Mouse (Mus musculus): ENCODE results near the gene Arid3a. TPM values are rescaled to one million over a fixed set of nuclear protein-coding genes. Genes with fewer than 3 reads are reported as not detected.
A peak's percentile ranks its signal among the peaks of the same experiment; 100 is the strongest.

The Arid3a gene
- total and polyA plus RNA-seq, 2 experiments from 2014 or later, result 3.3 to 9.5 TPM

- Histone ChIP-seq H3K4me1 (ENCODE audit: insufficient read depth, low read length) (0 out of 2 replicates have a peak, but pooled peaks cover 2% of the 10 kb centered on the region), H3K4me2 (ENCODE audit: low read depth, low read length, poor library complexity, severe bottlenecking) (no peak overlapping the region), H3K27ac (ENCODE audit: low read depth, low read length) (no peak overlapping the region), H3K27me3 (ENCODE audit: insufficient read depth, low read length) (peaks cover 4% of the 10 kb centered on the region), H3K36me3 (ENCODE audit: insufficient read depth, low read length) (peaks cover 42% of the 10 kb centered on the region), H3K4me3 (ENCODE audit: low read depth, low read length) (no peak overlapping the region), H3K9me3 (ENCODE audit: low read length) (no peaks in the 10 kb centered on the region), H3K9ac (replicated peaks; ENCODE audit: low read length, poor library complexity, severe bottlenecking) (no peak overlapping the region)
- no peak for TF ChIP-seq CTCF (IDR thresholded peaks at IDR 0.05)
- ATAC-seq (ENCODE audit: low FRiP score) (no peak), DNase-seq (ENCODE audit: low spot score) (no peak)
- 78% methylated on average over 26 of the region's 36 CpGs for WGBS
Observed at GRCm38 (mm10) chr10:79976722-79977107, 49.9 kb downstream of the Arid3a start.

DNA sequence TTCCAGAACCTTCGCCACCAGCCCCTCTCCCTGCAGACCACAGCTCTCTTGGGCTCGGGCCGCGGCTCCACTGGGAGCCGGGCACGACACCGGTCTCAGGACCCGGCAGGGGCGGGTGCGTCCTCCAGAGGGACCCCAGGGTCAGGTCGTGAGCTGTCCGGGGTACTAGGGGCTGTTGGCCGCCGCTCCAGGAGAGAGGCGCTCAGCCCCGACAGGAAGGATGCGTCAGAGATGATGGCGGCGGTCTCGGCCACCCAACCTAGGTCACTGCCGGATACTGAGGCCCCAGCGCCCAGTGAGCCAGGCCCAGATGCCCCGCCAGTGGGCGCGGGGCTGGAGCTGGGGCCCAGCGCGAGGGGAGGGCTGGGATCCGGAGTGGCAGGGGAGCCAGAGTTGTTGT lies 50.5 kb downstream of the Arid3a start:
- Histone ChIP-seq H3K27ac (ENCODE audit: low read depth, low read length) (no peak overlapping the region), H3K36me3 (ENCODE audit: insufficient read depth, low read length) (peaks cover 42% of the 10 kb centered on the region), H3K4me1 (ENCODE audit: insufficient read depth, low read length) (peaks cover 4% of the 10 kb centered on the region), H3K4me3 (ENCODE audit: low read depth, low read length) (no peak overlapping the region), H3K27me3 (ENCODE audit: insufficient read depth, low read length) (no peaks in the 10 kb centered on the region), H3K9ac (replicated peaks; ENCODE audit: low read length, poor library complexity, severe bottlenecking) (no peak overlapping the region), H3K4me2 (ENCODE audit: low read depth, low read length, poor library complexity, severe bottlenecking) (no peak overlapping the region), H3K9me3 (ENCODE audit: low read length) (no peaks in the 10 kb centered on the region)
- no peak for DNase-seq (ENCODE audit: low spot score)
- 84% methylated on average over 27 of the region's 28 CpGs for WGBS
- TF ChIP-seq CTCF (IDR thresholded peaks at IDR 0.05), result no peak
- ATAC-seq (ENCODE audit: low FRiP score), result no peak

GRCm38 (mm10) chr10:79978061-79978460 lies 51.2 kb downstream of the Arid3a start:
- Histone ChIP-seq H3K36me3 (ENCODE audit: insufficient read depth, low read length) (peaks cover 42% of the 10 kb centered on the region), H3K27me3 (ENCODE audit: insufficient read depth, low read length) (no peaks in the 10 kb centered on the region), H3K4me3 (ENCODE audit: low read depth, low read length) (no peak overlapping the region), H3K4me1 (ENCODE audit: insufficient read depth, low read length) (peaks cover 11% of the 10 kb centered on the region), H3K27ac (ENCODE audit: low read depth, low read length) (no peak overlapping the region), H3K9me3 (ENCODE audit: low read length) (no peaks in the 10 kb centered on the region), H3K9ac (replicated peaks; ENCODE audit: low read length, poor library complexity, severe bottlenecking) (no peak overlapping the region), H3K4me2 (ENCODE audit: low read depth, low read length, poor library complexity, severe bottlenecking) (no peak overlapping the region)
- no peak for TF ChIP-seq CTCF (IDR thresholded peaks at IDR 0.05)
- no peak for ATAC-seq (ENCODE audit: low FRiP score)
- 97% methylated on average over 18 of the region's 21 CpGs for WGBS
- no peak for DNase-seq (ENCODE audit: low spot score)

DNA sequence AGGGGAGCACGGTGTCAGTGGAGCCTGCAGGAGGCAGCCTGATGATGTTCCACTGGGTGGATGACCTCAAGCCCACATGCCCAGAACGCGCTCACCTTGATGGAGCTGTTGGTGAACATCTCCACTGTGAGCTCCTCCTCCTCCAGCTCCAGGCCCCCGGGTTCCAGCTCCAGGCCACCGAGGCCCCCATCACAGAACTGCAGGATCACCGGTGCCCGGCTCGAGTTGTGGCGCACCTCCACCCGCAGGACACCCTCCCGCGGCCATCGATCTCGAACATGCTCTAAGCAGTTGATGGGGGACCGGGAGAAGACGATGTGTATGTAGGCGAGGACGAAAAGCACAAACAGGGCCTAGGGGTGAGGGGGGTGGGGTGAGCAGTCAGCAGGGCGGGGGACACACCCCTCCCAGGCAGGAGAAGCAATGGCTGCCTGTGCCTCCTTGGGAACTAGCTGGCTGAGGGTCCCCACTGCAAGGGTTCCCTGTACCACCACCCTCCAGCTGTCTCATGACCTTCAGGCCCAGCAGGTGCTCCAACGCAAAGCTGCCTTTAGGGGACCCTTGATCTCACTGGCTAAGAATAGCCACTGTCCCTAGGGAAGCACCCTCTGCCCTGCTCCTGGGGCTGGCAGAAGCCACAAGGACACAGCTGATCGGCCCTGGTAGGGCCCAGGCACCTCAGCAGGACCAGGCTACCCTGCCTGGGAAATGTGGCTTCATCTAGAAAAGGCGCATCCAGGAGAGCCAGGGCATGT lies 52.7 kb downstream of the Arid3a start:
- H3K36me3 ChIP-seq (ENCODE audit: insufficient read depth, low read length), result peaks cover 42% of the 10 kb centered on the region
- no peak for TF ChIP-seq CTCF (IDR thresholded peaks at IDR 0.05)
- no peak for ATAC-seq (ENCODE audit: low FRiP score)
- WGBS, result 92% methylated on average over 22 of the region's 22 CpGs
- no peak overlapping the region for H3K4me3 ChIP-seq (ENCODE audit: low read depth, low read length)
- no peak for DNase-seq (ENCODE audit: low spot score)
- no peak overlapping the region for H3K27ac ChIP-seq (ENCODE audit: low read depth, low read length)
- no peaks in the 10 kb centered on the region for H3K9me3 ChIP-seq (ENCODE audit: low read length)
- no peak overlapping the region for H3K9ac ChIP-seq (replicated peaks; ENCODE audit: low read length, poor library complexity, severe bottlenecking)
- peaks cover 15% of the 10 kb centered on the region for H3K4me1 ChIP-seq (ENCODE audit: insufficient read depth, low read length)
- no peaks in the 10 kb centered on the region for H3K27me3 ChIP-seq (ENCODE audit: insufficient read depth, low read length)
- no peak overlapping the region for H3K4me2 ChIP-seq (ENCODE audit: low read depth, low read length, poor library complexity, severe bottlenecking)

GRCm38 (mm10) chr10:79983205-79983604 lies 56.4 kb downstream of the Arid3a start:
- peak overlapping the region; percentile 89 for H3K9ac ChIP-seq (replicated peaks; ENCODE audit: low read length, poor library complexity, severe bottlenecking)
- peaks cover 17% of the 10 kb centered on the region for H3K4me1 ChIP-seq (ENCODE audit: insufficient read depth, low read length)
- DNase-seq (ENCODE audit: low spot score), result no peak
- no peak for ATAC-seq (ENCODE audit: low FRiP score)
- H3K27me3 ChIP-seq (ENCODE audit: insufficient read depth, low read length), result peaks cover 5% of the 10 kb centered on the region
- peak overlapping the region; percentile 96 for H3K27ac ChIP-seq (ENCODE audit: low read depth, low read length)
- H3K4me2 ChIP-seq (ENCODE audit: low read depth, low read length, poor library complexity, severe bottlenecking), result peak overlapping the region; percentile 69
- H3K4me3 ChIP-seq (ENCODE audit: low read depth, low read length), result peak overlapping the region; percentile 75
- 78% methylated on average over 5 of the region's 5 CpGs for WGBS
- H3K36me3 ChIP-seq (ENCODE audit: insufficient read depth, low read length), result peaks cover 14% of the 10 kb centered on the region
- no peaks in the 10 kb centered on the region for H3K9me3 ChIP-seq (ENCODE audit: low read length)
- TF ChIP-seq CTCF (IDR thresholded peaks at IDR 0.05), result no peak

GRCm38 (mm10) chr10:79983670-79984069 lies 56.8 kb downstream of the Arid3a start:
- TF ChIP-seq CTCF (IDR thresholded peaks at IDR 0.05), result no peak
- peaks cover 17% of the 10 kb centered on the region for H3K4me1 ChIP-seq (ENCODE audit: insufficient read depth, low read length)
- WGBS, result 0% methylated on average over 16 of the region's 21 CpGs
- H3K9ac ChIP-seq (replicated peaks; ENCODE audit: low read length, poor library complexity, severe bottlenecking), result peak overlapping the region; percentile 89
- H3K4me2 ChIP-seq (ENCODE audit: low read depth, low read length, poor library complexity, severe bottlenecking), result peak overlapping the region; percentile 69
- DNase-seq (ENCODE audit: low spot score) (peak; percentile 65), ATAC-seq (ENCODE audit: low FRiP score) (no peak)
- no peaks in the 10 kb centered on the region for H3K9me3 ChIP-seq (ENCODE audit: low read length)
- peaks cover 10% of the 10 kb centered on the region for H3K36me3 ChIP-seq (ENCODE audit: insufficient read depth, low read length)
- H3K27ac ChIP-seq (ENCODE audit: low read depth, low read length), result peak overlapping the region; percentile 96
- H3K27me3 ChIP-seq (ENCODE audit: insufficient read depth, low read length), result peaks cover 10% of the 10 kb centered on the region
- H3K4me3 ChIP-seq (ENCODE audit: low read depth, low read length), result peak overlapping the region; percentile 75
